Mouse (Mus musculus) frontal cortex, postnatal 25 days (tissue): ENCODE measurements at regions not wholly inside any gene's neighbourhood (a gene's known extent, or its start where the extent isn't known, plus 50 kb on each side); places are given as distances from the start of the nearest gene placed in this dataset.

ENCODE experiments used
- DNase-seq, 2 experiments: peaks; one replicate each; pipeline ENCODE4 v3.0.0; 2022; ENCODE audit warnings: low spot score in 2 of 2

GRCm38 (mm10) chr1:72108678-72109077 is 103.4 kb downstream of the Mreg start:
- DNase-seq: no peak

- DNase-seq: no peak
Observed at GRCm38 (mm10) chr1:72107125-72107524, 105.0 kb downstream of the Mreg start.

- no peak for DNase-seq
Observed at GRCm38 (mm10) chr1:72106655-72107054, 105.5 kb downstream of the Mreg start.

- DNase-seq: no peak
Observed at GRCm38 (mm10) chr1:72105435-72106057, 106.6 kb downstream of the Mreg start.

- no peak for DNase-seq
Observed at GRCm38 (mm10) chr1:72103962-72104361, 108.1 kb downstream of the Mreg start.

- no peak for DNase-seq
Observed at GRCm38 (mm10) chr1:72103387-72103786, 108.7 kb downstream of the Mreg start.

- DNase-seq: no peak
Observed at GRCm38 (mm10) chr1:72099447-72099846, 112.7 kb downstream of the Mreg start.

- no peak for DNase-seq
Observed at GRCm38 (mm10) chr1:72091344-72091743, 120.8 kb downstream of the Mreg start.

- DNase-seq: no peak
Observed at GRCm38 (mm10) chr1:72085661-72086060, 126.4 kb downstream of the Mreg start.

- no peak for DNase-seq
Observed at GRCm38 (mm10) chr1:72084219-72084618, 127.9 kb downstream of the Mreg start.

GRCm38 (mm10) chr1:72082366-72082765 is 129.7 kb downstream of the Mreg start:
- no peak for DNase-seq

- DNase-seq: no peak
Observed at GRCm38 (mm10) chr1:72081811-72082210, 130.3 kb downstream of the Mreg start.

GRCm38 (mm10) chr1:72078926-72079550 is 133.1 kb downstream of the Mreg start:
- no peak for DNase-seq

GRCm38 (mm10) chr1:72076341-72076740 is 135.8 kb downstream of the Mreg start:
- DNase-seq: no peak

GRCm38 (mm10) chr1:72075464-72075863 is 136.6 kb downstream of the Mreg start:
- DNase-seq: no peak

GRCm38 (mm10) chr1:72073245-72073644 is 138.9 kb downstream of the Mreg start:
- no peak for DNase-seq

GRCm38 (mm10) chr1:72070489-72070888 is 141.6 kb downstream of the Mreg start:
- DNase-seq: no peak

GRCm38 (mm10) chr1:72069056-72069455 is 143.1 kb downstream of the Mreg start:
- no peak for DNase-seq

GRCm38 (mm10) chr1:72065090-72065489 is 147.0 kb downstream of the Mreg start:
- no peak for DNase-seq

GRCm38 (mm10) chr1:72060393-72060792 is 151.7 kb downstream of the Mreg start:
- DNase-seq: no peak

- DNase-seq: no peak
Observed at GRCm38 (mm10) chr1:72058045-72058703, 153.9 kb downstream of the Mreg start.

- DNase-seq: no peak
Observed at GRCm38 (mm10) chr1:72054541-72054940, 157.6 kb downstream of the Mreg start.

- no peak for DNase-seq
Observed at GRCm38 (mm10) chr1:72050858-72051257, 161.2 kb downstream of the Mreg start.
